Mouse (Mus musculus): Measurements from ENCODE around the gene Prss22.

GRCm38 (mm10) chr17:23971315-23971714, 26.6 kb downstream of the Prss22 start:
- TF ChIP-seq HCFC1 (IDR thresholded peaks at IDR 0.05; ENCODE audit: borderline replicate concordance, insufficient read depth, low read length) (no peak), MAFK (IDR thresholded peaks at IDR 0.05; ENCODE audit: insufficient read depth, low read depth, low read length) (no peak), ZC3H11A (IDR thresholded peaks at IDR 0.05; ENCODE audit: borderline replicate concordance, low read depth, low read length) (no peak)
